Mouse (Mus musculus) cerebellum, adult 2 months (tissue): ENCODE data around the gene Olfr459. TPM values are rescaled to one million over a fixed set of nuclear protein-coding genes. Genes with fewer than 3 reads are reported as not detected.

Experiments used
- DNase-seq, 2 experiments: peaks; one replicate each; pipeline ENCODE4 v3.0.0; 2021
- H3K27ac ChIP-seq: fragments of 200-500 bp; 2 replicates; pipeline ENCODE4 v1.5.1; 2012; ENCODE audit warnings: low read length, control low read depth, inconsistent platforms; ENCODE audit not compliant: insufficient read depth
- H3K27me3 ChIP-seq: fragments of 200-500 bp; 2 replicates; pipeline ENCODE4 v1.6.1; 2012; ENCODE audit warnings: inconsistent platforms, mild to moderate bottlenecking, low read length, moderate library complexity; ENCODE audit not compliant: control insufficient read depth, insufficient read depth
- H3K4me1 ChIP-seq: fragments of 200-500 bp; 2 replicates; pipeline ENCODE4 v1.6.1; 2011; ENCODE audit warnings: low read length; ENCODE audit not compliant: control insufficient read depth, insufficient read depth
- H3K4me3 ChIP-seq: fragments of 200-500 bp; replicated peaks from 2 replicates; pipeline ENCODE3; 2011; ENCODE audit warnings: mild to moderate bottlenecking, low read depth, low read length, control low read depth; ENCODE audit not compliant: insufficient read depth
- CTCF ChIP-seq: fragments of 200-500 bp; IDR thresholded peaks from 2 replicates; pipeline ENCODE4 v1.5.1; 2011; ENCODE audit warnings: low read depth, mild to moderate bottlenecking, control low read depth, low read length, moderate library complexity, borderline replicate concordance; ENCODE audit not compliant: insufficient read depth
- POLR2A ChIP-seq: fragments of 200-500 bp; IDR thresholded peaks from 2 replicates; pipeline ENCODE4 v1.6.1; 2011; ENCODE audit warnings: low read length, control low read depth, borderline replicate concordance; ENCODE audit not compliant: insufficient read depth
- whole genome bisulfite sequencing: fragments of 180-500 bp; shearing (Covaris S2); methylation state at CpG from one replicate; pipeline ENCODE4 v1.1.7; 2018; 5-methylcytosine and 5-hydroxymethylcytosine counted together
- polyA plus RNA-seq: library from polyadenylated mRNA; depleted of rRNA; stranded (reverse); fragments of >200 nt; gene quantifications from 2 replicates; pipeline ENCODE4 v1.2.3, GENCODE M21; 2012; rRNA removed

Olfr459 gene
- not detected in 2 replicates for polyA plus RNA-seq

DNA sequence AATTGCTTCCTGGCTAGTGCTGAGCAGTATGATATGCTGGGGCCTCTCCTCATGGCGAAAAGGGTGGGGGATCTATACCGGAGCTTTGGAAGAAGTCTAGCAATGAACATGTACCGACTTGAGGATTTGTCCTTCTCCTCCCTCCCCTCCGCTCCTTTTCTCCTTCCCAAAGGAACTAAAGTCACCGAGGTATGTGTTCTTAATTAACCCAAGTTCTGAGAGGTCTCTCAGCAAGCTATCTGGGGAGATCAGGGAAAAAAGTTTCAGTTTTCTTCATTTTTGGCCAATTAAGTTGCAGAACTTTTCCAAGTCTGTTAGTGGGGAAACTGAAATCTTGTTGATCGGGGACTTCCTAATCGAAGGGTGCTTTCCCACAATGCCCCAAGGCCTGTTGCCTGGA lies at the start of gene Olfr459:
Gene Olfr459, minus strand, starts transcription at position 101 of the 400 bp plus-strand sequence.
- H3K4me1 ChIP-seq: no peaks in the 10 kb centered on the region
- WGBS: 75% methylated on average over 7 of the region's 7 CpGs

DNA sequence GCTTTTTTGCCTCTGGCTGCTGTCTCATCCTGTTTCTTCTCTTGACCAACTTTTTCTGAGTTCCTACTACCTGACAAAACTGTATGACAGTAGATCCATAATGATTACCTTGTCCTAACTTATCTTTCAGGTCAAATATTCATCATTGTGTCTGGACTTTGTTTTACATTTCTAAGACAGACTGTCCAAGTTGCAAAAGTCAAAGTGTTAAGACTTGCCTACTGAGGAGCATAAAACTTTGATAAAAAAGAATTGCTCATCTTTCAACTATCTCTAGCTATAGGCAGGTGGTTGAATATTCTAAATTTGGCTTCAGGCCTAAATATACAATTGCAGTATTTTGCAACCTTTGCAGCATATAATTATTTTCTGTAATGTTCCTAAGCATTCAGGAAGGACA lies 49.1 kb upstream of the Olfr459 start:
- Histone ChIP-seq H3K4me3 (no peak overlapping the region), H3K4me1 (no peaks in the 10 kb centered on the region), H3K27ac (no peak overlapping the region), H3K27me3 (no peaks in the 10 kb centered on the region)
- no peak for DNase-seq
- TF ChIP-seq POLR2A (no peak), CTCF (no peak)

More for the DNA sequence above, at the start of gene Olfr459:
- no peaks in the 10 kb centered on the region for H3K27me3 ChIP-seq
- no peak for TF ChIP-seq POLR2A
- TF ChIP-seq CTCF: no peak
- DNase-seq: no peak
- H3K4me3 ChIP-seq: no peak within 1 kb of the TSS
- no peak within 1 kb of the TSS for H3K27ac ChIP-seq

DNA sequence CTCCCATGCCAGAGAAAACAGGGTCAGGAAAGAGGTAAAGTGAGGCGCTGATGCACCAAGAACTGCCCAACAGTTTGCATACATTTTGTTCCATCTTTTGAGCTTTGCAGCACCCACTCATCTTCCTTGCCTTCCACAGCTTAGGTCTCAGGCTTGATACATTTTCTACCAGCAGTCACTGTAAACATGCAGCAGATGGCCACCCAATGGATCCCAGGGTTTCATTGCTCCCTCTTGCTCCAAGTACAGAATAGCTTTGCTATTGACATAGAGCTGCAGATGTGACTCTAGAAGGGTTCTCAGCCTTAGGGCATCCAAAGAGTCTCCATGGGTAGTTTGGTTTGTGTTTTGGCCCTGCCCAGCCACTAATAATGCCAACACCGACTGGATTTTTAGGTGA lies 11.7 kb upstream of the Olfr459 start:
- Histone ChIP-seq H3K4me3 (no peak overlapping the region), H3K27ac (no peak overlapping the region), H3K27me3 (no peaks in the 10 kb centered on the region), H3K4me1 (no peaks in the 10 kb centered on the region)
- TF ChIP-seq POLR2A (no peak), CTCF (no peak)
- no peak for DNase-seq
- WGBS: 90% methylated on average over 2 of the region's 2 CpGs

DNA sequence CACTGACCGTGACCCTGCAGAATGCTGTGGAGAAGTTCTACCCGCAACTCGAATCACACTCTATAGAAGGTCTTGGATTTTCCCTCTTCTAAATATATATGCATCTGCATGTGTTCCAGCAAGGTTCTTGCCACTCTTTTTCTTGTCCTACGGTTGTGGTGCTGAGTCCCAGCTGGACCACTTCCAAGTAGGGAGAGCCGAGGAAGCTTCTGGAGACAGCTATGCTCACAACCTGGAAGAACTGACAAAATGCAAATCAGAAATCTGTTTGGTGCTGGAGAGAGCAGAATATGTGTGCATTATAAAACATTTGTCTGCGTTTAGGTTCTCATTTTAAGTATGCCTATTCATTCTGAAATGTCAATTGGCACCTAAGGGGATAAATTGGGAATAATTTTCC lies 744 bp upstream of the Olfr459 start:
- no peak for DNase-seq
- WGBS: 24% methylated on average over 6 of the region's 6 CpGs
- TF ChIP-seq POLR2A (no peak), CTCF (no peak)
- H3K27me3 ChIP-seq: no peaks in the 10 kb centered on the region
- H3K4me1 ChIP-seq: no peaks in the 10 kb centered on the region
- no peak overlapping the region for H3K4me3 ChIP-seq
- H3K27ac ChIP-seq: no peak overlapping the region

DNA sequence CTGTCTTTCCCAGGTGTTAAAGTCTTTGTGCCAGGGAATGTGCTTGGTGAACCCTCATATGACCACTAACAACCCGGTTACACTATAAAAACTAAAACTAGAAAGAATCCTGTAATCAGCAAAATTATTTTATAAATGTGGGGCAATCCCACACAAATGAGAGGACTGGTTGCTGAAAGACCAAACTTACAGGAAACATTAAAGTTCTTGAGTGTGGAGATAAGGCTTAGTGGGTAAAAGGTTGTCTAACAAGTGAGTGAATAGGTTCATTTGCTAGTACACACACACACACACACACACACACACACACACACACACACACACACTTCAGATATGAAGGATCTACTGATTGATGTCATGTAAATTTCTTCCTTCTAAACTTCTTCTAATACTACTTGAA lies 5.1 kb downstream of the Olfr459 start:
- Histone ChIP-seq H3K4me3 (no peak overlapping the region), H3K27ac (no peak overlapping the region), H3K27me3 (no peaks in the 10 kb centered on the region), H3K4me1 (no peaks in the 10 kb centered on the region)
- DNase-seq: no peak
- whole genome bisulfite sequencing: 78% methylated on average over 1 of the region's 1 CpGs
- TF ChIP-seq POLR2A: no peak
- TF ChIP-seq CTCF: no peak

DNA sequence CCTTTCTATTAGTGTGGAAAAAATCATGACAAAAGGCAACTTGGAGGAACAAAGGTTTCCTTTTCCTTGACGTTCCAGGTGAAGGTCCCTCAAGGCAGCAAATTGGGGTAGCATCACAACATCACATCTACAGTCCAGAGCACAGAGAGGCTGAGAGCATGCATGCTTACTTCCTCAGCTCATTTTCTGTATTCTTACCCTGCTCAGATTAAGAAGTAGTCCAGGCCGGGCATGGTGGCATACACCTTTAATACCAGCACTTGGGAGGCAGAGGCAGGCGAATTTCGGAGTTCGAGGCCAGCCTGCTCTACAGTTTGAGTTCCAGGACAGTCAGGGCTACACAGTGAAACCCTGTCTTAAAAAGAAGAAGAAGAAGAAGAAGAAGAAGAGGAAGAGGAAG lies 10.7 kb downstream of the Olfr459 start:
- Histone ChIP-seq H3K4me1 (no peaks in the 10 kb centered on the region), H3K27me3 (no peaks in the 10 kb centered on the region), H3K27ac (no peak overlapping the region), H3K4me3 (no peak overlapping the region)
- WGBS: 90% methylated on average over 5 of the region's 5 CpGs
- no peak for TF ChIP-seq POLR2A
- TF ChIP-seq CTCF: no peak
- DNase-seq: no peak

DNA sequence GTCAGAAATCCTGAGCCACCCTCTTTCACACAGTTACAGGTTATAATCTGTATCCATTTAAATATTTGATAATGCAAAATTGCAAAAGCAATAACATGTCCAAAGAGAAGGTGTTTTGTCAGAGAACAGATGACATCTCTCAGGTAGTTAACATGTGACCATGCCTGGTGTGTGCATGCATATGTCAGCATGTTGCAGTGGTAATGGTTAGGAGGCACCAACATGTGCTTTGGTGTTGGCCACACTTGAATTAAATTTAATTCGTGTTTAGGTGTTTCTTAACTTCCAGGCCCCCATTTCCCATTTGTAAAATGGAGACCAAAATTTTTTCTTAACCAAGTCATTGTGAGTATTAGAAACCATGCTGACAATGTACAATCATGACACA lies 12.6 kb downstream of the Olfr459 start:
- Histone ChIP-seq H3K4me1 (no peaks in the 10 kb centered on the region), H3K4me3 (no peak overlapping the region), H3K27me3 (no peaks in the 10 kb centered on the region), H3K27ac (no peak overlapping the region)
- TF ChIP-seq POLR2A (no peak), CTCF (no peak)
- no peak for DNase-seq
- WGBS: 84% methylated on average over 1 of the region's 1 CpGs

DNA sequence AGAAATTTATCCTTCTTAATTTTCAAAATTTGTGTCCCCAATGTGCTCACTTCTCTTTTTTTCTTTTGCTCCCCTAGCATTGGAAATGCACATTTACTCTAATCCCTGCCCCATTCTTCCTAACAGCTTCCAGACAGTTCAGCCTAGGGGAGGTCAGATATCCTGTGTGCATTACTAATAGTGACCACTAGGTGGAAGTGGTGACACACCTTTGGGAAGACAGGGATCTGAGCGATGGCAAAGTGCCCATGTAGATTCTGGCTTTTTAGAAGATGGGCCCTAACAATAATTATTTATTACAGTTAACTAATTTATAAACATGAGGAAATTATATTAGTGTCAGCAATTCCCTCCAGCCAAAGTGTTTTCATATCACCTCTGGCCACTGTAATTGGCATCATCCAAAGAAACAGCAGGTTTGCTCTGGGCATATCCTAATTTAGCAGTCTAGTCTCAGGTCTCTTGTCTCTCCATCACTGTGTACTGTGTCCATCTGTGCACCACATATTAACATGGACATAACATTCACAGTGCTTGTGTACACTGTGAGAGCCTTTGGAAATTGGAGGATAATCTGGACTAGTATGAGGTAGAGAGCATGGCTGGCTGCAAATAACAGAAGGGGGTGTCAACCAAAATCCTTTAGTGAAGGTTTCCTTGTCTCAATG lies 13.1 kb downstream of the Olfr459 start:
- WGBS: 5% methylated on average over 1 of the region's 1 CpGs
- Histone ChIP-seq H3K4me3 (no peak overlapping the region), H3K27me3 (no peaks in the 10 kb centered on the region), H3K4me1 (no peaks in the 10 kb centered on the region), H3K27ac (no peak overlapping the region)
- peak; percentile 36 to 56 for DNase-seq
- TF ChIP-seq CTCF (peak; percentile 75; the same call in 1 of the 2 replicates), POLR2A (no peak)

DNA sequence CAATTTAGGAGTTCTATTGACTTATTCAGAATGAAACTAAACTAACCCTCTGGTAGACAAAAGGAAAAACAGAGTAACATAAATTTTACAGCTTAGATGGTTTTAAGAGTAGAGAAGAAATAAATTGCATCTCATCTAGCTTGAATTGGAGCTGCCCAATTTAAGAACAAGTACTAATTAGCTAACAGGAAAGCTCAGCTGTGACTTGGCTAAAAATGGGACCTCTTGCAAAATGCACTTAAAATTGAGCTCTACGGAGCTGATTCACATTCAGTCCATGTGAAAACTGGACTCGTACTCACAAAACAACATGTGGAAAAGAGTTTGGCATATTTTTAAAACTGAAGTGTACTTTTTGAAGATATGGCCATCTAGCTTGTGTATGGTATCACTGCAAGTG lies 15.4 kb downstream of the Olfr459 start:
- Histone ChIP-seq H3K4me1 (no peaks in the 10 kb centered on the region), H3K27me3 (no peaks in the 10 kb centered on the region), H3K27ac (no peak overlapping the region), H3K4me3 (no peak overlapping the region)
- TF ChIP-seq POLR2A (no peak), CTCF (no peak)
- WGBS: 73% methylated on average over 2 of the region's 2 CpGs
- no peak for DNase-seq
